Mouse (Mus musculus): ENCODE results near the gene Dclre1b. TPM values are rescaled to one million over a fixed set of nuclear protein-coding genes. Genes with fewer than 3 reads are reported as not detected.
"Not testable (repeated sequence)": the region's sequence is repeated elsewhere in the genome, so short reads cannot be mapped to it uniquely, and the experiment has no call there.

Gene Dclre1b
- polyA plus RNA-seq, 1 experiment: 17.6 TPM

- Histone ChIP-seq H3K4me1 (ENCODE audit: control insufficient read depth, insufficient read depth, low read length) (peaks cover 13% of the 10 kb centered on the region; the same call in 1 of the 2 replicates), H3K27ac (ENCODE audit: control insufficient read depth, insufficient read depth, low read depth, low read length, poor library complexity) (peak overlapping the region; percentile 97), H3K4me3 (replicated peaks; ENCODE audit: control insufficient read depth, low read depth, low read length) (no peak overlapping the region)
- TF ChIP-seq POLR2A (IDR thresholded peaks at IDR 0.05; ENCODE audit: borderline replicate concordance, control insufficient read depth, low read depth, low read length) (peak; percentile 58; the same call in 1 of the 2 replicates), CTCF (IDR thresholded peaks at IDR 0.05; ENCODE audit: control insufficient read depth, insufficient read depth, low read length) (no peak)
- 3% methylated on average over 10 of the region's 10 CpGs for WGBS
Measured at GRCm38 (mm10) chr3:103801631-103802531, 7.4 kb downstream of the Dclre1b start.

- Histone ChIP-seq H3K4me3 (replicated peaks; ENCODE audit: control insufficient read depth, low read depth, low read length) (no peak overlapping the region), H3K4me1 (ENCODE audit: control insufficient read depth, insufficient read depth, low read length) (peaks cover 14% of the 10 kb centered on the region; the same call in 1 of the 2 replicates), H3K27ac (ENCODE audit: control insufficient read depth, insufficient read depth, low read depth, low read length, poor library complexity) (no peak overlapping the region)
- TF ChIP-seq POLR2A (IDR thresholded peaks at IDR 0.05; ENCODE audit: borderline replicate concordance, control insufficient read depth, low read depth, low read length): no peak
- TF ChIP-seq CTCF (IDR thresholded peaks at IDR 0.05; ENCODE audit: control insufficient read depth, insufficient read depth, low read length): no peak
- 41% methylated on average over 2 of the region's 2 CpGs for WGBS
Measured at GRCm38 (mm10) chr3:103799507-103799906, 9.7 kb downstream of the Dclre1b start.

GRCm38 (mm10) chr3:103796389-103796788, 12.9 kb downstream of the Dclre1b start:
- Histone ChIP-seq H3K27ac (ENCODE audit: control insufficient read depth, insufficient read depth, low read depth, low read length, poor library complexity) (no peak overlapping the region), H3K4me1 (ENCODE audit: control insufficient read depth, insufficient read depth, low read length) (peaks cover 10% of the 10 kb centered on the region; the same call in 1 of the 2 replicates)

GRCm38 (mm10) chr3:103792566-103792965, 16.7 kb downstream of the Dclre1b start:
- no peak for TF ChIP-seq POLR2A (IDR thresholded peaks at IDR 0.05; ENCODE audit: borderline replicate concordance, control insufficient read depth, low read depth, low read length)
- no peak for TF ChIP-seq CTCF (IDR thresholded peaks at IDR 0.05; ENCODE audit: control insufficient read depth, insufficient read depth, low read length)
- 72% methylated on average over 1 of the region's 1 CpGs for WGBS
- Histone ChIP-seq H3K4me1 (ENCODE audit: control insufficient read depth, insufficient read depth, low read length) (peaks cover 7% of the 10 kb centered on the region; the same call in 1 of the 2 replicates), H3K4me3 (replicated peaks; ENCODE audit: control insufficient read depth, low read depth, low read length) (no peak overlapping the region), H3K27ac (ENCODE audit: control insufficient read depth, insufficient read depth, low read depth, low read length, poor library complexity) (no peak overlapping the region)

More at GRCm38 (mm10) chr3:103796389-103796788, 12.9 kb downstream of the Dclre1b start:
- no peak overlapping the region for H3K4me3 ChIP-seq (replicated peaks; ENCODE audit: control insufficient read depth, low read depth, low read length)
- 35% methylated on average over 2 of the region's 2 CpGs for WGBS
- no peak for TF ChIP-seq POLR2A (IDR thresholded peaks at IDR 0.05; ENCODE audit: borderline replicate concordance, control insufficient read depth, low read depth, low read length)
- no peak for TF ChIP-seq CTCF (IDR thresholded peaks at IDR 0.05; ENCODE audit: control insufficient read depth, insufficient read depth, low read length)

GRCm38 (mm10) chr3:103792111-103792406, 17.2 kb downstream of the Dclre1b start:
- H3K4me1 ChIP-seq (ENCODE audit: control insufficient read depth, insufficient read depth, low read length); H3K4me3 ChIP-seq (replicated peaks; ENCODE audit: control insufficient read depth, low read depth, low read length): not testable (repeated sequence)
- peak overlapping the region; percentile 30; the same call in 1 of the 2 replicates for H3K27ac ChIP-seq (ENCODE audit: control insufficient read depth, insufficient read depth, low read depth, low read length, poor library complexity)
- 78% methylated on average over 5 of the region's 5 CpGs for WGBS

GRCm38 (mm10) chr3:103791230-103792110, 17.8 kb downstream of the Dclre1b start, which contains the start of gene Hipk1:
TSS of gene Hipk1 (minus strand) at chr3:103791563.
- 10% methylated on average over 49 of the region's 49 CpGs for WGBS
- peaks cover 6% of the 10 kb centered on the region; the same call in 1 of the 2 replicates for H3K4me1 ChIP-seq (ENCODE audit: control insufficient read depth, insufficient read depth, low read length)
- TF ChIP-seq CTCF (IDR thresholded peaks at IDR 0.05; ENCODE audit: control insufficient read depth, insufficient read depth, low read length) (no peak), POLR2A (IDR thresholded peaks at IDR 0.05; ENCODE audit: borderline replicate concordance, control insufficient read depth, low read depth, low read length) (peak; percentile 96)
- peak within 1 kb of the TSS; percentile 100 for H3K4me3 ChIP-seq (replicated peaks; ENCODE audit: control insufficient read depth, low read depth, low read length)
- peak within 1 kb of the TSS; percentile 98 for H3K27ac ChIP-seq (ENCODE audit: control insufficient read depth, insufficient read depth, low read depth, low read length, poor library complexity)

GRCm38 (mm10) chr3:103790346-103791145, 18.7 kb downstream of the Dclre1b start:
- peak overlapping the region; percentile 98 for H3K27ac ChIP-seq (ENCODE audit: control insufficient read depth, insufficient read depth, low read depth, low read length, poor library complexity)
- under 1% methylated on average over 59 of the region's 61 CpGs for WGBS
- H3K4me3 ChIP-seq (replicated peaks; ENCODE audit: control insufficient read depth, low read depth, low read length): peak overlapping the region; percentile 100
- H3K4me1 ChIP-seq (ENCODE audit: control insufficient read depth, insufficient read depth, low read length): peaks cover 7% of the 10 kb centered on the region; the same call in 1 of the 2 replicates
- TF ChIP-seq POLR2A (IDR thresholded peaks at IDR 0.05; ENCODE audit: borderline replicate concordance, control insufficient read depth, low read depth, low read length) (no peak; the same call in 1 of the 2 replicates), CTCF (IDR thresholded peaks at IDR 0.05; ENCODE audit: control insufficient read depth, insufficient read depth, low read length) (no peak)

All from bone marrow, adult 2 months (tissue).